Mouse (Mus musculus): ENCODE results near the gene B230217C12Rik.
"Not testable (repeated sequence)": the region's sequence is repeated elsewhere in the genome, so short reads cannot be mapped to it uniquely, and the experiment has no call there.

B230217C12Rik gene

DNA sequence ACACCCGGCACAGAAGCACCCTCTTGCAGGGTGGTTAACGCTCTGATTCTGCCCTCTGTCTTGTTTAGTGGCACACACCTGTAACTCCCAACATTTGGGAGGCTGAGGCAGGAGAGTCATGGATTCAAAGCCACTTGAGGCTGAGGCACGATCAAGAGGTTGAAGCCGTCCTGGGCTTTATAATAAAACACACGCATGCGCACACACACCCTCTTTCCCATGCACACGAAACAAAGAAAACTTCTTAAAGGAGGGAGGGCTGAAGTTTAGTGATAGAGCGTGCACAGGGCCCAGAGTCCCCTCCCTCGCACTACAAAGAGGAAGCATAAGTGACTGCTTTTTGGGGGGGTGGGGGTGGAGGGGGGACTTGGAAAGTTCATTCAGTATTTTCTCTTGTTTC lies 14.6 kb upstream of the B230217C12Rik start:
- DNase-seq (ENCODE audit: low read depth): no peak

DNA sequence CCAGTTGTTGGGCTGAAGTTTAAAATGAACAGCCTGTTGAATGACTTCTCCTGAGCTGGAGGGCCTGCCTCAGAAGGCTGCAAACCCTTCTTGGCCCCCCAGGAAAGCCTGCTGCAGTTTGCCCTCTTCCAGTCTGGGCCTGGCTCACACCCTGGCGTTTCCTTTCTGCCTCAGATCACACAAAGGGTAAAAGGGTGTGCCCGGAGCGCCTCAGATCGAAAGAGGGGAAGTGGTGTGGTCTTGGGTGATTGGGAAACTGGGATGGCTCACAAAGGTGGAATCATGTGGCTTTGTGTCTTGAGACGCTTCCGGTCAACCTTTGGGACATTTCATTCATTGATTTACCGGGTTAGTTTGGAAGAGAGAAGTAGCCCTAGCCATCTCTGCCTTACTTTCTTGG lies 14.2 kb upstream of the B230217C12Rik start:
- no peak for DNase-seq (ENCODE audit: low read depth)

- no peak for DNase-seq (ENCODE audit: low read depth)
These were observed 12.9 kb upstream of the B230217C12Rik start for GRCm38 (mm10) chr11:97827654-97828053.

DNA sequence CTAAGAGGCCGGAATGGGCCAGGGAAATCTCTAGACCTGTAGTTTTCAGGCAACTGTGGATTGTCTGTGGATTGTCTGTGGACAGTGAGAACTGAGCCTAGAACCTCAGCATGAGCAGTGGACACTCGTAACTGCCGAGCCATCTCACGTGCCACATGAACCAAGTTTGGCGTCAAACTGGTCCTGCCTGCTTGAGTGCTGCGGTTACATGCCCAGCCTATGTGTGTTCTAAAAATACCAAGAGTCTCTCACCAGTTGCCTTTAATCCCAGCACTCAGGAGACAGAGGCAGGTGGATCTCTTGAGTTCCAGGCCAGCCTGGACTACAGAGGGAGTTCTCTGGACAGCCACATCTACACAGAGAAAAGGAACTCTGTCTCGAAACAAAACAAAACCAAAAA lies 11.2 kb upstream of the B230217C12Rik start:
- DNase-seq (ENCODE audit: low read depth): no peak

DNA sequence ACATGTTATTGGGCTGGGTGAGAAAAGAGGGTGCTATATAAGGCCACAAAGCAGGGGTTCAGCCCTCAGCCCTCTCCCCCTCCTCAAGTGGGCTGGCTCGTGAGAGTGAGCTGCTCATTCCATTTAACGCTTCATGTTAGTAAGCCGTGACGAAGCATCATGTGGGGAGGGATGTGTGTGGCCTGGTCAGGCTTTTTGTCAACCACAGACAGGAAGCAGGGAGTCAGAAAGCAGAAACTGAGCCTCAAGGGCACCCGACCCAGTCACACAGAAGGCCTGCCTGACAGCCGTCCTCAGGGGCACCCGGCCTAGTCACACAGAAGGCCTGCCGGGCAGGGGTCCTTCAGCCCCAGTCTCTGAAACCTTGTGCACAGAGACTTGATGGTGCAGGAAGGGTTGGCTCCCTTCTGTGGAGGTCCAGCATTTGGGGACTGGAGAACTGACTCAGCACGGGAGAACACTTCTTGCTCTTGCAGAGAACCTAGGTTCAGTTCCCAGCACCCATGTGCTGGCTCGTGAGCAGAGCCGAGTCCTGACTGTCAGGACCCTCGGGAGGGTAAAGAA lies 10.6 kb upstream of the B230217C12Rik start:
- DNase-seq (ENCODE audit: low read depth): no peak

DNA sequence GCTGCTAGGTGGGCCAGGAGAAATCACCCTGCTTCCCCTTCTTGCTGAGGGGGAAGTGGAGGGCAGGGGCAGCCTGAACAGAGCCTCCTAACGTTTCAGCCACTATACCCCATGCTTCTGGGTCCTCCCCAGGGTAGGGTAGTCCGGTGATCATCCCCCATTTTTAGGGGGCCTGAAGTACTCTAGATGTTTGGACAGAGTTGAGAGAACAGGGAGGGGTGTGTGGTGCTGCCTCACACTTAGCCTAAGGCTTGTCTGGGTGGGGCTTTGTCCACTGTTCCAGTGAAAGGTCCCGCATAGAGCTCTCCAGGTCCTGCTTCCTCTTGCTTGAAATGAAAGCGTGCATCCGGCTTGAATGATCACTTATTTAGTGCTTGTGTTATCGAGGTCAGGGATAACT lies 10.1 kb upstream of the B230217C12Rik start:
- DNase-seq (ENCODE audit: low read depth): no peak

DNA sequence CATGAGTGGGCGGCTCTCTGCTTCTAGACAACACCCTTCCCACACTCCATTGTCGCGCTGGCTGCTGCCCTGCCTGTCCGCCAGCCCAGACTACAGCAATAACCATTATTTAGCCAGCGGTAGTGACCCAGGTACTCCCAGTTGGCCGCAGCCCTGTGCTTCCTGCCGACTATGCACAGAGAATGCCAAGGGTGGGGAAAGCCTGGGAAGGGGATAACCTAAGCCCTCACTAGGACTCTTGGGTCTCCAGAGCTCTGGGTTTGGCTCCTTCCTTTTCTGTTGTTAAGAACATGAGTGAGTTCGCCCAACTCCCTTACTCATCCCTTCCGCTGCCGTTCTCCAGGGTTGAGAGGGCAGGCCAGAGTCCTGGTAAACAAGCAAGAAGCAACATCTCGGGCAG lies 8.6 kb upstream of the B230217C12Rik start:
- DNase-seq (ENCODE audit: low read depth): no peak

- DNase-seq (ENCODE audit: low read depth): no peak
These were observed 7.2 kb upstream of the B230217C12Rik start for GRCm38 (mm10) chr11:97833352-97833751.

GRCm38 (mm10) chr11:97836541-97836940 lies 4.0 kb upstream of the B230217C12Rik start:
- no peak for DNase-seq (ENCODE audit: low read depth)

DNA sequence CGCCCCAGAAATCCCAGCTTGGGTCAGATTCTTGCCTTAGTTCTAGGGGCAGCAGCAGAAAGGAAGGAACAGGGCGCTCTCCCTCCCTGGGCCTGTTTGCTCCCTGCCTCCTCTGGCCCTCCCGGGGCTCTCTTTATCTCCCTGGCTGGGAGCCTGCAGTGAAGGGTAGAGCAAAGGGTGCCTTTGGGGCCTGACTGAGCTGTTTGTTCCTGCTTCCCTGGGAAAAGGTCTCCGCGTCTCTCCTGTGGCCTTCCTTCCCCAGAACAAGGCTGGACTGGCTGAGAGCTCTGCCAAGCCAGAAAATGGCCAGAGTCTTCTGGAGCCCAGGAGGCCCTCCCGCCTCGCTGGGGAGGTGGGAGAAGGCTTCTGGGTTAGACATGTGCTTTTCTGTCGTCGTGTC lies 3.5 kb upstream of the B230217C12Rik start:
- DNase-seq (ENCODE audit: low read depth): not testable (repeated sequence)

DNA sequence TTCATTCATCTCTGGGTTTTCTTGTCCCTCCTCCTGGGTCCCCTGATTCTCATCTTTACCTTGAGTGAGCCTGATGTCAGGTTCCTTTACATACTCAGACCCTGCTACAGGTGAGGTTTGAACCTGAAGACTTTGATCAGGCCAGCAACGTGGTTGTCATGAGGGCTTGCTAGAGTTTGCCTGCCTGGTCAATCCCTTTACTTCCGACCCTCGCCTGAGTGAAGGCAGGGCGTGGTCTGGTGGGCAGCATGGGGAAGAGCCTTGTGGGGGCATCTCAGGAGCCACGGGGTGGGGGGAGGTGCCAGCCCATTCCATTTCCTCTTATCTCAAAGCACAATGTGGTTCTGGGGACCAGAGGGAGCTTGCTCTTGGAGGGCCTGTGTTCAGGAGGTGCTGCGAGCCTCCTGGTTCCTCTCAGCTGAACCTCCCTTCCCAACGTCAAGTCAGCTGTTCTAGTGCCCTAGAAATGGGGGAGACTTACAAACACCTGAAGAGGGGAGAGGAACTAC lies 2.9 kb upstream of the B230217C12Rik start:
- DNase-seq (ENCODE audit: low read depth): no peak

DNA sequence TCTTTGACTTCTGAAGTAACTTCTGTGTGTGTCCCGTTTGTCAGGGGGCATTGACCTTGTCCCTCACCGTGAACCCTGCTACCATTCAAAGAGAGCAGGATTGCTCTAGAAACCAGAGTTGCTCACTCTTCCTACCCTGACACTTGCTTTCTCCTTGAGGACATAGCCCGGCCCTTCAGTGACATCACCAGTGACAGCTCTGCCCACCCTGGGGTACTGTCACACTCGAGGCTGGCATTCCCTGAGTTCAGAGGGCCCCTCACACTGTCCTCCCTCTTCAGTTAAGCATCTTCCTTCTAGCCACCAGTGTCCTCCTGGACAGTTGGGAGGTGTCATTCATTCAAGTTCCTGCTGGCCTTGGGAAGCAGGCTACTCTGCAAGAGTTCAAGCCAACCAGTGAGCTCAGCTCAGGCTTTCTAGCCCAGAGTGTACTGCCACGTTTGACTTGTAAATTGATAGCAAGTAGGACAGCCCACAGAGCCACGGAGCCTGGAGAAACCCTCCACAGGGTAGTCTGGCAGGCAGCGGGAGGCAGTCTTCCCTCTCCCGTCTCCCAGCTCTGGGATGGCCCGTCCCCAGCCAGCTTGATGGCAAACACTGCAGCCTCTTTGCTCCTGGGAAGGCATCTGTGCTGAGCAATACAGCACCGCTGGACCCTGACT lies 1.7 kb upstream of the B230217C12Rik start:
- no peak for DNase-seq (ENCODE audit: low read depth)

- no peak for DNase-seq (ENCODE audit: low read depth)
These were observed 992 bp upstream of the B230217C12Rik start for GRCm38 (mm10) chr11:97839441-97840134.

DNA sequence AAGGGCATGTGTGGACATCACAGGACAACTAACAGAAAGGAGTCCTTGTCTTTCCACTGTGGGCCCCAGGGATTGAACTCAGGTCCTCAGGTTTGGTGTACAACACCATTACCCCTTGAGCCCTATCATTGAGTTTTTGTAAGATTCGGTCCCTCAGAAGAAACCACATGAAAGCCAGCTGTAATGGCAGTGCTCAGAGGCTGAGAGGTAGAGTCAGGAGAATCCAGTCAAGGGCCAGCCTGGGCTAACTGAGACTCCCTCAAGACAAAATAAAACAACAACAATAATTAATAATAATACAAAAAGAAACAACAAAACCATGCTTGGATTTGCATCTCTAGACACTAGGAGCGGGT lies 467 bp upstream of the B230217C12Rik start:
- DNase-seq (ENCODE audit: low read depth): no peak

GRCm38 (mm10) chr11:97840991-97841661 lies 546 bp downstream of the B230217C12Rik start:
- peak; percentile 83 for DNase-seq (ENCODE audit: low read depth)

- DNase-seq (ENCODE audit: low read depth): no peak
These were observed 1.4 kb downstream of the B230217C12Rik start for GRCm38 (mm10) chr11:97842001-97842400.

DNA sequence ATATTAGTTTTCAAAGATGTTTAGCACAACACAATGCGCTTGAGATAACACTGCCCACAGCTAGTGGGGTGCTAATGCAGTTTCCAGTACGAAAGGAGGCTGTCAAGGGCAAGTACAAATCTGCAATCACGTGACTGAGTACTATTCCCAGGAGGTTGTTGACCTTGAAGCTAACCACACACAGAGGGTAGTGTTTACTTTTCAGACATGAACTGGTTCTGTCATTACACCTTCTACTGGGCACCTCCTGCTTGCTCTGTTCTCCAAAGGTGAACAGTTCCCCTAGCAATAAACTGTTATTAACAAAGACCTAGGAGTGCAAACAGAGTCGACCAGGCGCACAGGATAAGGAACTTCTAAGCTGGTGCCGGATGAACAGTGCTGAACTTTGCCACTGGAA lies 9.8 kb downstream of the B230217C12Rik start:
- no peak for DNase-seq (ENCODE audit: low read depth)

GRCm38 (mm10) chr11:97851601-97852000 lies 11.0 kb downstream of the B230217C12Rik start:
- no peak for DNase-seq (ENCODE audit: low read depth)

GRCm38 (mm10) chr11:97855473-97855872 lies 14.9 kb downstream of the B230217C12Rik start:
- peak; percentile 14 for DNase-seq (ENCODE audit: low read depth)

GRCm38 (mm10) chr11:97862148-97862547 lies 21.6 kb downstream of the B230217C12Rik start:
- no peak for DNase-seq (ENCODE audit: low read depth)

- DNase-seq (ENCODE audit: low read depth): no peak
These were observed 24.8 kb downstream of the B230217C12Rik start for GRCm38 (mm10) chr11:97865421-97865820.

GRCm38 (mm10) chr11:97866091-97866888 lies 25.7 kb downstream of the B230217C12Rik start:
- DNase-seq (ENCODE audit: low read depth): no peak
